Mouse (Mus musculus): Measurements from ENCODE around the gene Mrgpre. TPM values are rescaled to one million over a fixed set of nuclear protein-coding genes. Genes with fewer than 3 reads are reported as not detected.

Mrgpre gene
- polyA plus RNA-seq (2012; rRNA removed) = 1.8 and 2.4 TPM in 2 replicates

- peak; percentile 29 for DNase-seq (ENCODE audit: low read depth, low spot score)
Measured at GRCm38 (mm10) chr7:143783996-143784829, at the start of gene Mrgpre. TSS of gene Mrgpre (minus strand) at chr7:143784500.

GRCm38 (mm10) chr7:143833581-143834190 lies 49.4 kb upstream of the Mrgpre start:
- no peak for DNase-seq (ENCODE audit: low read depth, low spot score)
- WGBS = 76% methylated on average over 6 of the region's 6 CpGs

More at GRCm38 (mm10) chr7:143783996-143784829, at the start of gene Mrgpre:
- WGBS = 2% methylated on average over 21 of the region's 21 CpGs

DNA sequence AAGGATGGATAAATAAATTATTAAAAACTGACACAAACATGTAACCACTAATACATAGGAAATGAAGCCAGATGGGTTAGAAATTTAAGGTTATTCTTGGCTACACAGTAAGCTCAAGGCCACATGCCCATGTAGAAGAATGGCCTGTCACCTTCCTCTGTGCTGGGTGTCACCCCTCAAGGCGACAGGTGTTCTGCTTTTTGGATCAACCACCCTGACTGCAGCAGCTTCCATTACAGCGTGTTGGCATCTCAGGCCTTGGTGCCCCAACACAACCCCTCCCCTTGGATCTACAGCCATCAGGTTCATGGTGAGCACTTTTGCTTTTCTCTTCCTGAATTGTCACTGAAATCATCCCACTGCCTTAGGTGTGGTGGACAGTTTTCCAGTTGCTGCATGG lies 48.3 kb upstream of the Mrgpre start:
- WGBS = 85% methylated on average over 2 of the region's 2 CpGs
- no peak for DNase-seq (ENCODE audit: low read depth, low spot score)

DNA sequence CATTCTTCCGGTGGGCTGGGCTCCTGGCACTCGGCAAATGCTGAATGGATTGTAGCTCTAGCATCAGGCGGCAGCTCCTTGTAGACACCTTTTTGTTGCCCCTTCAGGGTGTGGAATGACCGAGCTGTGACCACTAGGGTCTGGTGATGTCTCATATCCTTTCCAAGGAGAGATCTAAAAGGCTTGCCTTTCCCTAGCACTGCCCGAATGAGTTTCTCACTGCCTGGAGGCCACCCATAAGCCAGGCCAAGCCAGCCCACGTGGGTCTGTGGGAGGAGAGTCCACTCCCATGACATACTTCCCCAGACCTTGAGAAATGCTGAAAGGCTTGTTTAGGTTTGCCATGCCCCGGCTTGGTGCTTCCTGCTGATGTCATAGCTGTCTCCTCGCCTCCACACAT lies 47.9 kb upstream of the Mrgpre start:
- no peak for DNase-seq (ENCODE audit: low read depth, low spot score)
- 40% methylated on average over 8 of the region's 8 CpGs for WGBS

DNA sequence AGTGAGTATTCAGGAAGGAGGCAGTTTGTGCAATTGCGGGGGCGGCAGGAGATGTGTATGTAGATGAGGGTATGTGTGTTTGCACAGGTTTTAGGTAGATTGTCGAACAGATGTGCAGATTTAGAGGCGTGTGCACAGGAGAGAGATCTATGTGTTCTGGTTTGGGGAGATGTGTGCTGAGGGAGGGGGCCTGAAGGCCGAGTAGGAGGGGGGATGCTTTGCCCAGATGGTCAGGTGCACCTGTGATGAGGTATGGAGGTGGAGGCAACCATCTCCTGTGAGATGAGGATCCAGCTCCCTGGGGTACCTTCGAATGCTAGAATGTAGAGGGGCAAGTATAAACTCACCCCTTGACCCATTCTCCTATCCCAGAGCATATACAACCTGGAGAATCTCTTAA lies 46.1 kb upstream of the Mrgpre start:
- WGBS = 2% methylated on average over 6 of the region's 6 CpGs
- no peak for DNase-seq (ENCODE audit: low read depth, low spot score)

- DNase-seq (ENCODE audit: low read depth, low spot score) = peak; percentile 98
- WGBS = under 1% methylated on average over 37 of the region's 37 CpGs
Measured at GRCm38 (mm10) chr7:143829504-143830331, 45.4 kb upstream of the Mrgpre start.

DNA sequence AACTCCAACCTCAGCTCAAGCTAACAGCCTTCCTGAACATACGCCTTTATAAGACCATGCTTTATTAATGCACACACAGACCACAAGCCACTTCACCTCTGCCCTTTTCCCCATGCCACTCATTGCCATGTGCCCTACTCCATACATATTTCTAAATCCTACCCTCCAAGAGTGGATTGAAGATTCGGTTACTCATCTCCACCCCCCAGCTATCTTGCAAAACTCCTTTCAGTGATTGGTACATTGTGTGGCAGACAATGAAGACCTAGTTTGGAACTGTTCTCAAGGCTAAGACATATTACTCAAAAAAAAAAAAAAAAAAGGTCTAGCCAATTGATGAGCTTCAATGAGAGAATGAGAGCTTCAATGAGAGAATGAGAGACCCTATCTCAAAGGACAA lies 42.7 kb upstream of the Mrgpre start:
- 91% methylated on average over 2 of the region's 2 CpGs for WGBS
- no peak for DNase-seq (ENCODE audit: low read depth, low spot score)

- WGBS = 64% methylated on average over 4 of the region's 4 CpGs
Measured at GRCm38 (mm10) chr7:143823266-143823605, 38.9 kb upstream of the Mrgpre start.

DNA sequence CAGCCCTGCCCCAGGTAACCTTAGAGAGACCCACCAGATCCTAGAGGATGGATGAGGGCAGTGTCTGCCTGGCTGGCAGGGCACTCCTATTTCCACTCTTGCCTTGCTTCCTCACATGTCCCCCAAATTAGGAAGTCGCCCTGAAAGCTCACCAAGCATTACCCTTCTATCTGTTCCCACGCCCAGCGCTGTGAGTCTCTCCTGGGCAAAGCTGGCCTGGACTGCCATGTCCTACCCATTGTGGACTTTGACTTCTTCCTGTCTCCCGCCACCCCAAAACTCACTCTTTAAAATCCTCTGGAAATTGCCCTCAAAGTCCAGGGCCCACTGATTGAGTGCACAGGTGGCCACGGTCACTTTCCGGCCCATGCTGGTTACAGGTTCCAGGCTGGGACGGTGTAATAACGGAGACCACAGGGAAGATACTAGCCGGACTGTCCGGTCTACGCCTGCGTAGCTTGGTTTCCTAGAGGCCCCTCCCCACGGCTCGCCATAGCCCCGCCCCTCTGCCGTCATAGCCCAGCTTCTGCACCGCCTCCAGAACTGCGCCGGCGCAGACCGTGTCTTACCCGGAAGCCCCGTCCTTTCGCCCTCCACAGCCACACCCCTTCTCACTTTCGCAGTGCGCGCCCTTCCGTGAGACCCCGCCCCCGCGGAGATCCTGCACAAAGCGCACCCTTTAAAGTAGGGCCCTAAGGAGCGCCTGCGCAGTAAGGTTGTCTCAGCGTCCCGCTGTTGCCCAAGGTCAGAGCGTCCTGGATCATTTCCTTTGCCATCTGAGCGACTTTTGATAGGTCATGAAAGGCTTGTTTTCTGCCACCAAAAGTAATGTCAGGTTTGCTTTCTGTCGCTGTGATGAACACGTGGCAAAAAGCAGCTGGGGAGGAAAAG lies 38.3 kb upstream of the Mrgpre start, which contains the start of the genes Nadsyn1 and Dhcr7:
Nadsyn1 (minus strand) TSS at position 475 of the 891 bp plus-strand sequence.
Dhcr7 (plus strand) TSS at position 771 of the 891 bp plus-strand sequence.
- peak; percentile 88 for DNase-seq (ENCODE audit: low read depth, low spot score)
- WGBS = under 1% methylated on average over 40 of the region's 40 CpGs

More at GRCm38 (mm10) chr7:143823266-143823605, 38.9 kb upstream of the Mrgpre start:
- no peak for DNase-seq (ENCODE audit: low read depth, low spot score)

DNA sequence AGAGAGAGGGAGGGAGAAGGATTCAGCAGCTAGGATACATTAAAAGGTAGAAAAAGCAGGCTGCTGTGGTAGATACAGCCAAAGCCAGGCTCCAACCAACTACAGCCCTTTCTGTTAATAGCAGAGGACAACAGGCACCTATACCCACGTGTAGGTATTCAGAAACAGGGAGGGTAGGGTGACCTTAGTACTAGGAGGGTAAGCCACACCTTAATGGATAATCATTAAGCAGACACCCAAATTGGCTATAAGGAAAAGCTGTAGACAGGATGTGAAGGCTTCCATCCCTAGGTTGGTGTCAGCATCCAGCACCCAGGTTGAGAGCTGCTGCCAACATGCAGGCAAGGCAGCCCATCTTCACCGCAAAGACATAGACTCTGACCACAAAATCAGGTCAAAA lies 36.9 kb upstream of the Mrgpre start:
- no peak for DNase-seq (ENCODE audit: low read depth, low spot score)
- 58% methylated on average over 2 of the region's 2 CpGs for WGBS

- no peak for DNase-seq (ENCODE audit: low read depth, low spot score)
Measured at GRCm38 (mm10) chr7:143819201-143819600, 34.9 kb upstream of the Mrgpre start.

DNA sequence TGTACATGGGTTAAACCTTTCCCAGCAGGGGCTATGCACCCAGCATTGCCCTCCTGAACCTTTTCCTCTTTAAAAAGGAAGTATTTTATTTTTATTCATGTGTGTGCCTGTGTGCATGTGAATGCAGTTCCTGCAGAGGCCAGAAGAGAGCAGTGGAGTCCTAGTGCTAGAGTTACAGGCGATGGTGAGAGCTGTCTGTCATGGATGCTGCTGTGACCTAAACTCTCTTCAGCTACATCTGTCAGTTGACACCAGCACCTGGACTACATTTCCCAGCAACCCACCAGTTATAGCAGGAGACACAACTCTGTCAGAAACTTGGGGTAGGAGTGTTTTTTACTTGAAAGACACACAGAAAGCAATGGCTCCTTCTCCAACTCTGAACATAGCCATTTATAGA lies 24.6 kb upstream of the Mrgpre start:
- no peak for DNase-seq (ENCODE audit: low read depth, low spot score)
- WGBS = 71% methylated on average over 1 of the region's 1 CpGs

More at GRCm38 (mm10) chr7:143819201-143819600, 34.9 kb upstream of the Mrgpre start:
- 64% methylated on average over 4 of the region's 4 CpGs for WGBS

DNA sequence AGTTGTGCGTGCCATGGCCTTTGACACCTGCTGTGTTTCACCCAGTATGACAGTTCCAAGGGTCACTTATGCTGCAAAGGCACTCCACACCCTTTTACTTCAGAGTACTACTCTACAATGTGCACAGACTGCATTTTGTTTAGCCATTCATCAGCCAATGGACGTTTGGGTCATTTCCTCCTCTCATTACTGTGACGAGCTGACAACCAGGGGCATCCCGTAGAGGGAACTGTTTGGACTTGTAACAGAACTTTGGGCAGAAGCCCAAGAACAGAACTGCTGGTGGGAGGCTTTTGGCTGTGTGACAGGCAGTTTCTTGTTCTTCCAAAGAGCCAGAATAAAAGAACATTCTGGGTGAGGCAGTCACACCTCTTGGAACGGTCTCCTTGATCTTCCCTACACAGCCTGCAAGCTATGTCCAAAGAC lies 20.9 kb upstream of the Mrgpre start:
- WGBS = 33% methylated on average over 5 of the region's 5 CpGs
- no peak for DNase-seq (ENCODE audit: low read depth, low spot score)

- 64% methylated on average over 8 of the region's 8 CpGs for WGBS
- no peak for DNase-seq (ENCODE audit: low read depth, low spot score)
Measured at GRCm38 (mm10) chr7:143801195-143802065, 17.1 kb upstream of the Mrgpre start.

GRCm38 (mm10) chr7:143800770-143801169 lies 16.5 kb upstream of the Mrgpre start:
- no peak for DNase-seq (ENCODE audit: low read depth, low spot score)
- WGBS = 39% methylated on average over 1 of the region's 1 CpGs

- no peak for DNase-seq (ENCODE audit: low read depth, low spot score)
- WGBS = 91% methylated on average over 4 of the region's 4 CpGs
Measured at GRCm38 (mm10) chr7:143798783-143799182, 14.5 kb upstream of the Mrgpre start.

- peak; percentile 81 for DNase-seq (ENCODE audit: low read depth, low spot score)
- 32% methylated on average over 4 of the region's 4 CpGs for WGBS
Measured at GRCm38 (mm10) chr7:143793121-143793520, 8.8 kb upstream of the Mrgpre start.

- DNase-seq (ENCODE audit: low read depth, low spot score) = peak; percentile 24
- 27% methylated on average over 6 of the region's 6 CpGs for WGBS
Measured at GRCm38 (mm10) chr7:143792336-143792985, 8.2 kb upstream of the Mrgpre start.

Data from large intestine, adult 2 months (tissue).